Mouse (Mus musculus): ENCODE measurements around the gene Tbl3.
"Not testable (repeated sequence)": the region's sequence is repeated elsewhere in the genome, so short reads cannot be mapped to it uniquely, and the experiment has no call there.

The Tbl3 gene

GRCm38 (mm10) chr17:24696011-24696697 is 11.3 kb downstream of the Tbl3 start, which contains the start of the genes Gfer and Noxo1:
TSS of gene Gfer (minus strand) at chr17:24696156.
TSS of gene Noxo1 (plus strand) at chr17:24696234.
- DNase-seq (ENCODE audit: low spot score in 2 of 2) = peak in 1 of 2 experiments; percentile 75

DNA sequence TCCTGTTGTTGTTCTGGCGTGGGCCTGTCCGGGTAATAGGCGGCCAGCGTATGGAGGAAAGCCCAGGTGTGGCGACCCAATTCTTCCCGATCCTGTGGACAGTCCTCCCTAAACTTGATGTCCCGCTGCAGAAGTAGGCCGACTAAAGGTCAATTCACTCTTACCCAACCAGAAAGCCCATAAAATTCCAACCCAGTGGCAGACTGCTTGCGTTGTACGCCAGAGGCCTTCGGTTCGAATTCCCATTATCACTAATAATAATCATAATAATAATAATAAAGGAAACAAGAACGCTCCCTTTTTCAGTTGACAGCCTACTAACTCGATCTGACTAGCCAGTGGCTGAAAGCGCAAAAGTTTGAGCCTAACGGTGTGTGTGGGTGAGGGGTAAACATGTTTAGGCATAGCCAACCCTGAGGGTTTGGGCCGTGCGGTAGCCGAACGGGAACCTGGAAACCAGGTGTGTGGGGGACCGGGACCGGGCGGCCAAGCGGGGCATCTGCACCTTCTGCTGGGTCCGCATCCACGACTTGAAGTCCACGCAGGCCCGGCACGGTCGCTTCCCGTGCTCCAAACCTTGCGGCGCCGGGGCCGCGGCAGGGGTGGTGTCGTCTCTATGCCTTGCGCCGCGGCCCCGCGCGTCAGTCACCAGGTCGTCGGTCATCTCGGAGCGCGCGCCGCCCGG is 12.0 kb downstream of the Tbl3 start:
- DNase-seq (ENCODE audit: low spot score in 2 of 2) = no peak

- DNase-seq (ENCODE audit: low spot score in 2 of 2) = no peak
These were observed 15.1 kb downstream of the Tbl3 start for GRCm38 (mm10) chr17:24692385-24692784.

GRCm38 (mm10) chr17:24689251-24690081 is 18.0 kb downstream of the Tbl3 start, which contains the start of gene Syngr3:
TSS of gene Syngr3 (minus strand) at chr17:24689955.
- DNase-seq (ENCODE audit: low spot score in 2 of 2) = no peak

GRCm38 (mm10) chr17:24687599-24687998 is 19.9 kb downstream of the Tbl3 start:
- no peak for DNase-seq (ENCODE audit: low spot score in 2 of 2)

DNA sequence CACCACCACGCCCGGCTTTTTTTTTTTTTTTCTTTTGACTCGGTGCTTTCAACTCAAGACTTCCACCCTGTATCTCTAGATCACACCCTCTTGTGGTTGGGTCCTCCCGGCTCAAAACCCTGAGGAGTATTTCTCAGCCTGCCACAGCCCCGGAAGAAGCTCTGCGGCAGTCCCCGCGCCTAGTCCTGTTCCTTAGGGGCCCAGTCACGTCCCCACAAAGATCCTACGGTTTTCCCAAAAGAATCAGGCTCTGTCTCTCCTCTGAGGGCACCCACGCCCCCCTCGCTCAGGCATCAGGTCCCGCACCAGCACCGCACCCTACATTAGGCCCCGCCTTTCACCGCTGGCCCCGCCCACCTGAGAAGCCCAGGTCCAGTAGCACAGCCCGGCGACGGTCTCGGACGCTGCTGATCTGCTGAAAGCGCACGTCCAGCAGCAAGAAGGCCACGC is 20.3 kb downstream of the Tbl3 start:
- no peak for DNase-seq (ENCODE audit: low spot score in 2 of 2)

- no peak for DNase-seq (ENCODE audit: low spot score in 2 of 2)
These were observed 20.9 kb downstream of the Tbl3 start for GRCm38 (mm10) chr17:24686514-24686913.

DNA sequence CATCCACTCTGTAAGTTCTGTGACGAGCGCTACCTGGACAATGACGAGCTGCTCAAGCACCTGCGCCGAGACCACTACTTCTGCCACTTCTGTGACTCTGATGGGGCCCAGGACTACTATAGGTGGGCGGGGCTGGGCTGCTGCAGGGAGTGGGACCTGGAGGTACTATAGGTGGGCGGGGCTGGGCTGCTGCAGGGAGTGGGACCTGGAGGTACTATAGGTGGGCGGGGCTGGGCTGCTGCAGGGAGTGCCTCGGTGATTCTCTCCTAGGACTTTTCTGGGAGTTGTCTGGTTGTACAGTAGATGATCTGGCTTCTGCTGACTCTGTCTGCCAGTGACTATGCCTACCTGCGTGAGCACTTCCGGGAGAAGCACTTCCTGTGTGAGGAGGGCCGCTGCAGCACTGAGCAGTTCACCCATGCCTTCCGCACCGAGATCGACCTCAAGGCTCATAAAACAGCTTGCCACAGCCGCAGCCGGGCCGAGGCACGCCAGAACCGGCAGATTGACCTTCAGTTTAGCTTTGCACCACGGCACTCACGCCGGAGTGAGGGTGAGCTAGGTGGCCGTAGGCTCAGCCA is 29.9 kb downstream of the Tbl3 start:
- DNase-seq (ENCODE audit: low spot score in 2 of 2) = no peak

DNA sequence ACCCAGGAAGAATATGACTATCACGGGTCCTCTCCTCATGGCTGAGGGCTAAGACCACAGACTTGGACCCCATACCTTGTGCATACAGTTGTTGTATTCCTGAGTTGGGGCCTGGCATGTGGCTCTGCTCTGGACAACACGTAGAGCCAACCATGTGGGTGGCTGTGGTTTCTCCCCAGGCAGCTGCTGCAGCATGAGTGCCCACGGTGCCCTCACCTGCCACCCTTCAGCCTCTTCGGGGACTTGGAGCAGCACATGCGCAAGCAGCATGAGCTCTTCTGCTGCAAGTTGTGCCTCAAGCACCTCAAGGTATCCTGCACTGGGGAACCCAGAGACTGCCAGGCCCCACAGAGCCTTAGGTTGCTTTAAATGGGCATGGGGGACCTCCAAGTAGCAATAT is 30.6 kb downstream of the Tbl3 start:
- no peak for DNase-seq (ENCODE audit: low spot score in 2 of 2)

GRCm38 (mm10) chr17:24676187-24676586 is 31.3 kb downstream of the Tbl3 start:
- peak in 1 of 2 experiments; percentile 70 for DNase-seq (ENCODE audit: low spot score in 2 of 2)

DNA sequence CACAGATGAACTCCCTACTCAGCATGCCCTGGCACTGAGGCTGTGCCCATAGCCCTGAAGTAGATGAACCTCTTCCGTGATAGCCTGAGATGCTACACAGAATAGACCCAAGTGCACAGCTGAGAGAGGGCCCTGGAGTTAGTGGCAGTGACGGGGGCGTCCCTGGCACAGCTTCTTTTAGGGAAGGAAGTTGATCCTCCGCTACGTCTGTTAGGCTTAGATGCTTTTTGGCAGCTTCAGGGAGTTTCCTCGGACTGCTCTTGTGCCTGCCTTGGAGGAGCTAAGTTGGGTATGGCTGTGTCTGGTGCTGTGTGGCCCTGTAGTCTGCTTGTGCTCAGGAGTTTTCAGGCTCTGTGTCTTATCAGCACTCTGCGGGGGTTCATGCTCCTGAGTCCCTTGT is 33.2 kb downstream of the Tbl3 start:
- DNase-seq (ENCODE audit: low spot score in 2 of 2) = peak in 1 of 2 experiments; percentile 66

DNA sequence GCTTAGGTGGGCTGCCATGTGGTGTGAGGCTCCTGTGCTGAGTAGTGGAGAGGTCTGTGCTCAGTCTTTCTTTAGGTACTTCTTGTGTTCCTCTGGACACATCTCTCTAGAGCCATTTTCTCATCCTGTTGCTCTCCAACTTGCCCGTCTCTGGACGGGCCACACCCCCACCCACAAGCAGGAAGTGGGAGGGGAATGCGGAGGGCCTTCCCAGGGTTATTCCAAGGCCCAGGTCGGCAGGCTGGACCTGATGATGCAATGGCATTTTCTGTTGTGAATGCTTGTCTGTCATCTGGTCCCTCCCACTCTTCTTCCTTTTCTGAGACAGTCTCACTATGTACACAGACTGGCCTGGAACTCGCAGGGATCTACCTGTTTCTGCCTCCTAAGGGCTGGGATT is 35.3 kb downstream of the Tbl3 start:
- no peak for DNase-seq (ENCODE audit: low spot score in 2 of 2)

DNA sequence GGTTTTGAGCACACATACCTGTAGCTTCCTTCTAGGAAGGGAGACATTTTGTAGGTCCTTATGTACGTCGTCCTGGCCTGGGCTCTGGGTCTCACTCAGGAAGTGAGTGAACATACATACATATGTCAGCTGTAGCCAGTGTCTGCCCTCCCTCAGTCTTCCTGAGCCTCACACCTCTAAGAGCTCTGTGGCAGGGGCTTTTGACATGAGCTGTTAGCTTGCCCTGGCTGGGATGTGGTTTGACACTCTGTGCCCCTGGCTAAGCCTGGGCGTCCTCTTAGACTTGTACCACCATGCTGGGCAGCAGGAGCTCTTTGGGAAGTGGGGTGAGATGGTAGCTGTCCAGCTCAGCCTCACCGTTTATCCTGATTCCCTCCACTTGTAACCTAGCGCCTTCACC is 36.1 kb downstream of the Tbl3 start:
- DNase-seq (ENCODE audit: low spot score in 2 of 2) = no peak

GRCm38 (mm10) chr17:24670246-24670844 is 37.1 kb downstream of the Tbl3 start:
- no peak for DNase-seq (ENCODE audit: low spot score in 2 of 2)

DNA sequence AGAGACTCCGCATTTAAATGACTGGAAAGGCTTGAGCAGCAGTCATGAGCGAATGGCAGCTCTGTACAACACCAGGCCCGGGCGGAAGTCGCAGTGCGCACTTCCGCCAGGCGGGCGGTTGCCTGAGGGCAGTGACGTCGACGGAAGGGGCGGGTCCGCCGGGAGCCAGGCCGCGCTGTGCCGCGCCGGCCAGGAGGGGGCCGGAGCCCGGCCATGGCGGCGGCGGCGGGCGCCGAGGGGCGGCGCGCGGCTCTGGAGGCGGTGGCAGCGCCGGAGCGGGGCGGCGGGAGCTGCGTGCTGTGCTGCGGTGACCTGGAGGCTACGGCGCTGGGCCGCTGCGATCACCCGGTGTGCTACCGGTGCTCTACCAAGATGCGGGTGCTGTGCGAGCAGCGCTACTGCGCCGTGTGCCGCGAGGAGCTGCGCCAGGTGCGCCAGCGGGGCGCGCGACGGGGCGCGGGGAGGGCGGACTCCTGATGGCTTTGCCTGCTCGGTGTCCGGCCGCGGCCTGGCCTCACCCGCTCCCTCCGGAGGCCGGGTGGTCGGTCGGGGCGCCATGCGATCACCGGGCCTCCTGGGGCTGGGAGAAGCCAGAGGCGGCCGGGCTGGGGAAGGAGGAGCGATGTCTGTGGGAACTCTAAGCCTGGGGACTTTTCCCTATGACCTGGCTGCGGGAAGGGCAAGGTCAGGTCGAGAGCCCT is 37.8 kb downstream of the Tbl3 start, which contains the start of gene Zfp598:
TSS of gene Zfp598 (plus strand) at position 143 of the 701 bp plus-strand sequence.
- DNase-seq (ENCODE audit: low spot score in 2 of 2) = peak; percentile 85 to 93

GRCm38 (mm10) chr17:24669214-24669544 is 38.3 kb downstream of the Tbl3 start:
- DNase-seq (ENCODE audit: low spot score in 2 of 2) = not testable (repeated sequence)

DNA sequence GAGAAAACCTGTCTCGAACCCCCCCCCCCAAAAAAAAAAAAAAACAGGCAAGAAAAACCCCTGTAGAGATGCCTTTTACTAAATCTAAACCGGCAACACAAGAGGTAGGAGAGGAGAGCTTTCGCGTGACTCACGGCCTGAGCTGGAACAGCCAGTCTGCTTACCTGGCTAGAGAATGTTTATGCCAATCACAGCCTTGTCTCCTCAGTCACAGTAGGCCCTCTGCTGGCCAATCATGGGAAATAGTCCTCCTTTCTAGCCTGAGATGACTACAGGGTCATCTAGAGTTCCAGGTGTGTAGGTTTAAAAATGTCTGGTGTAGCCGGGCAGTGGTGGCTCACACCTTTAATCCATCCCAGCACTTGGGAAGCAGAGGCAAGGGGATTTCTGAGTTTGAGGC is 40.0 kb downstream of the Tbl3 start:
- peak in 1 of 2 experiments; percentile 59 for DNase-seq (ENCODE audit: low spot score in 2 of 2)

DNA sequence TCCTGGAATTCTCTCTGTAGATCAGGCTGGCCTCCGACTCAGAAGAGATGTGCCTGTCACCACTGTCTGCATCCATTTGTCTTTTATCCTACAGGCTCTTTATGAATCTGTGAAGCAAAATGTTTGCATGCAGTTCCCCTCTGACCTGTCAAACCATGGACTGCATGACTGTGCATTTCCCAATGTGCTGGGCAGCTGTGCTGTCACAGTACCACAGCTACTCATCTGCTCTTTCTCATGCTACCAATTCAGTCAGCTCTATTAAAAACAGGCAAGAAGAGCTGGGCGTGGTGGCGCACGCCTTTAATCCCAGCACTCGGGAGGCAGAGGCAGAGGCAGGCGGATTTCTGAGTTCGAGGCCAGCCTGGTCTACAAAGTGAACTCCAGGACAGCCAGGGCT is 40.4 kb downstream of the Tbl3 start:
- DNase-seq (ENCODE audit: low spot score in 2 of 2) = not testable (repeated sequence)

GRCm38 (mm10) chr17:24658017-24658758 is 49.3 kb downstream of the Tbl3 start, which contains the start of gene Npw:
TSS of gene Npw (minus strand) at chr17:24658457.
- DNase-seq (ENCODE audit: low spot score in 2 of 2) = no peak

- no peak for DNase-seq (ENCODE audit: low spot score in 2 of 2)
These were observed 52.5 kb downstream of the Tbl3 start for GRCm38 (mm10) chr17:24654969-24655368.

Measured in left cerebral cortex, adult 9 months (tissue).